Mouse (Mus musculus) lung, adult 2 months (tissue): ENCODE results near the gene Ppp4r4. TPM values are rescaled to one million over a fixed set of nuclear protein-coding genes. Genes with fewer than 3 reads are reported as not detected.

ENCODE experiments used
- DNase-seq: peaks from one replicate; pipeline ENCODE4 v3.0.0; 2022
- H3K4me1 ChIP-seq: fragments of 200-500 bp; 2 replicates; pipeline ENCODE4 v1.6.1; 2011; ENCODE audit warnings: low read length; ENCODE audit not compliant: control insufficient read depth, insufficient read depth
- H3K4me3 ChIP-seq: fragments of 200-500 bp; replicated peaks from 2 replicates; pipeline ENCODE3; 2011; ENCODE audit warnings: low read depth, mild to moderate bottlenecking, control low read depth, low read length; ENCODE audit errors: extremely low read depth
- CTCF ChIP-seq: fragments of 200-500 bp; IDR thresholded peaks from 2 replicates; pipeline ENCODE4 v1.5.1; 2011; ENCODE audit warnings: mild to moderate bottlenecking, low read length, control low read depth; ENCODE audit not compliant: insufficient read depth
- POLR2A ChIP-seq: fragments of 200-500 bp; IDR thresholded peaks from 2 replicates; pipeline ENCODE4 v1.6.1; 2011; ENCODE audit warnings: low read depth, mild to moderate bottlenecking, control low read depth, low read length, borderline replicate concordance; ENCODE audit errors: extremely low read depth
- WGBS: fragments of 180-500 bp; shearing (Covaris S2); methylation state at CpG from one replicate; pipeline ENCODE4 v1.1.7; 2018; 5-methylcytosine and 5-hydroxymethylcytosine counted together
- polyA plus RNA-seq: library from polyadenylated mRNA; depleted of rRNA; stranded (reverse); fragments of >200 nt; gene quantifications from 2 replicates; pipeline ENCODE4 v1.2.3, GENCODE M21; 2012

Ppp4r4 gene
- polyA plus RNA-seq, 1 experiment, result 4.3 TPM

GRCm38 (mm10) chr12:103499261-103499660, 32.8 kb upstream of the Ppp4r4 start:
- 64% methylated on average over 2 of the region's 2 CpGs for WGBS
- no peak for DNase-seq
- Histone ChIP-seq H3K4me3 (no peak overlapping the region), H3K4me1 (no peaks in the 10 kb centered on the region)
- TF ChIP-seq POLR2A (no peak), CTCF (peak; percentile 7; the same call in 1 of the 2 replicates)

GRCm38 (mm10) chr12:103503300-103503699, 28.8 kb upstream of the Ppp4r4 start:
- WGBS, result 76% methylated on average over 3 of the region's 3 CpGs
- Histone ChIP-seq H3K4me3 (no peak overlapping the region), H3K4me1 (no peaks in the 10 kb centered on the region)
- no peak for DNase-seq
- no peak for TF ChIP-seq CTCF
- TF ChIP-seq POLR2A, result no peak

- WGBS, result 72% methylated on average over 3 of the region's 3 CpGs
- no peak for TF ChIP-seq POLR2A
- no peak for TF ChIP-seq CTCF
- no peaks in the 10 kb centered on the region for H3K4me1 ChIP-seq
- no peak overlapping the region for H3K4me3 ChIP-seq
- no peak for DNase-seq
These were observed 27.7 kb upstream of the Ppp4r4 start for GRCm38 (mm10) chr12:103504402-103504801.

GRCm38 (mm10) chr12:103508346-103508745, 23.7 kb upstream of the Ppp4r4 start:
- Histone ChIP-seq H3K4me3 (no peak overlapping the region), H3K4me1 (no peaks in the 10 kb centered on the region)
- TF ChIP-seq POLR2A (no peak), CTCF (no peak)
- no peak for DNase-seq
- 62% methylated on average over 4 of the region's 4 CpGs for WGBS

GRCm38 (mm10) chr12:103509893-103510292, 22.2 kb upstream of the Ppp4r4 start:
- Histone ChIP-seq H3K4me3 (no peak overlapping the region), H3K4me1 (no peaks in the 10 kb centered on the region)
- 90% methylated on average over 8 of the region's 8 CpGs for WGBS
- TF ChIP-seq POLR2A, result no peak
- no peak for TF ChIP-seq CTCF
- DNase-seq, result no peak

- TF ChIP-seq POLR2A (no peak), CTCF (no peak)
- WGBS, result 48% methylated on average over 2 of the region's 2 CpGs
- Histone ChIP-seq H3K4me1 (no peaks in the 10 kb centered on the region), H3K4me3 (no peak overlapping the region)
- DNase-seq, result no peak
These were observed 20.5 kb upstream of the Ppp4r4 start for GRCm38 (mm10) chr12:103511586-103511985.

GRCm38 (mm10) chr12:103513039-103513438, 19.0 kb upstream of the Ppp4r4 start:
- no peak for TF ChIP-seq POLR2A
- TF ChIP-seq CTCF, result no peak
- Histone ChIP-seq H3K4me1 (no peaks in the 10 kb centered on the region), H3K4me3 (no peak overlapping the region)
- DNase-seq, result no peak
- WGBS, result 59% methylated on average over 2 of the region's 2 CpGs

- 46% methylated on average over 4 of the region's 4 CpGs for WGBS
- DNase-seq, result no peak
- Histone ChIP-seq H3K4me1 (no peaks in the 10 kb centered on the region), H3K4me3 (no peak overlapping the region)
- TF ChIP-seq CTCF (no peak), POLR2A (no peak)
These were observed 18.6 kb upstream of the Ppp4r4 start for GRCm38 (mm10) chr12:103513451-103513871.

GRCm38 (mm10) chr12:103514354-103514753, 17.7 kb upstream of the Ppp4r4 start:
- TF ChIP-seq POLR2A (no peak), CTCF (no peak)
- Histone ChIP-seq H3K4me3 (no peak overlapping the region), H3K4me1 (no peaks in the 10 kb centered on the region)
- DNase-seq, result no peak
- WGBS, result 61% methylated on average over 3 of the region's 3 CpGs

- WGBS, result 74% methylated on average over 4 of the region's 4 CpGs
- no peaks in the 10 kb centered on the region for H3K4me1 ChIP-seq
- H3K4me3 ChIP-seq, result no peak overlapping the region
- TF ChIP-seq CTCF (no peak), POLR2A (no peak)
- no peak for DNase-seq
These were observed 16.4 kb upstream of the Ppp4r4 start for GRCm38 (mm10) chr12:103515638-103516037.

GRCm38 (mm10) chr12:103518640-103519039, 13.4 kb upstream of the Ppp4r4 start:
- DNase-seq, result no peak
- TF ChIP-seq POLR2A (no peak), CTCF (no peak)
- WGBS, result 83% methylated on average over 6 of the region's 6 CpGs
- Histone ChIP-seq H3K4me1 (no peaks in the 10 kb centered on the region), H3K4me3 (no peak overlapping the region)
